Mouse (Mus musculus): ENCODE data around the gene Fgf22.

GRCm38 (mm10) chr10:79708668-79709067, 46.2 kb upstream of the Fgf22 start:
- TF ChIP-seq MAFK (IDR thresholded peaks at IDR 0.05; ENCODE audit: insufficient read depth, low read depth, low read length) (no peak), HCFC1 (IDR thresholded peaks at IDR 0.05; ENCODE audit: borderline replicate concordance, insufficient read depth, low read length) (no peak), CHD2 (IDR thresholded peaks at IDR 0.05; ENCODE audit: low read depth, low read length) (no peak)
